Mouse (Mus musculus) ES-Bruce4 (cell line): ENCODE data around the gene Zdhhc8.

ENCODE experiments used
- CTCF ChIP-seq: IDR thresholded peaks from one replicate; pipeline ENCODE4 v1.8.1; 2011; ENCODE audit warnings: low read depth, low read length
- EP300 ChIP-seq: IDR thresholded peaks from 2 replicates; pipeline ENCODE4 v1.6.1; 2011; ENCODE audit warnings: low read depth, low read length; ENCODE audit not compliant: insufficient read depth
- POLR2A ChIP-seq: IDR thresholded peaks from one replicate; pipeline ENCODE4 v1.8.1; 2011; ENCODE audit warnings: low read length; ENCODE audit not compliant: insufficient read depth

DNA sequence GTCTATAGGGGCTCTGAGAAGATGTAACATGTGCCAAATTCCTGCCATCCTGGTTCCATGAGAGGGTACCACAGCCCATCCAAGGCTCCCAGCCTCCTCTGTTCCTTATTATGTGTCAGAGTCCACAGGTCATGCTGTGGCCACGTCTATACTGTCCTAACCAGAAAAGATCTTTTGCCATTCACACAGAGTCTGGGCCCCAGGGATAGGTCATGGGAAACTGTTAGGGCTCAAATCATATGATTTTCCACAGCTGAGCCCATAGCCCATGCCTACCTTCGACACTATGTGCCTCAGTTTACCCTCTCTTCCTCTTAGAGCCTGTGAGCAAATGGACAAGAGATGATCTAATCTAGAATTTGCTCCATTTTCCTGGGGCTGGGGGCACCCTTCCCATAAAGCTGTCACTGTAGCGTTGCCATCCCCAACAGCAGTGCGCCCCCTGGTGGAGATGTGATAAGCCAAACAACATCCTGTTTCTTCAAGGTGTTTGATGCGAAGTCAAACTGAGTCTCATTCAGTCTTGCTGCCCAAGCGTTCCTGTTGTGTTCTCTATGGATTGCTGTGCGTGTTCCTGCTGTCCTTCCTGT is 62.6 kb downstream of the Zdhhc8 start:
- TF ChIP-seq CTCF = peak; percentile 98
- TF ChIP-seq POLR2A = no peak
- TF ChIP-seq EP300 = no peak
